Mouse (Mus musculus) left cerebral cortex, postnatal 25 days (tissue): ENCODE data around the gene D230025D16Rik. TPM values are rescaled to one million over a fixed set of nuclear protein-coding genes. Genes with fewer than 3 reads are reported as not detected.
"Not testable (repeated sequence)": the region's sequence is repeated elsewhere in the genome, so short reads cannot be mapped to it uniquely, and the experiment has no call there.

ENCODE experiments used
- DNase-seq, 2 experiments: peaks; one replicate each; pipeline ENCODE4 v3.0.0; 2022; ENCODE audit warnings: low spot score in 2 of 2, mixed read lengths in 1 of 2
- intact Hi-C: fragments of 180-260 bp; cut with DNase I; formaldehyde crosslinking; loops from one replicate; pipeline ENCODE4 v1.15.1; 2025
- total RNA-seq, 2 experiments: library from RNA; stranded (reverse); gene quantifications; 2 replicates each; pipeline ENCODE4 v1.2.3; 2021

D230025D16Rik gene
- total RNA-seq, 2 experiments from 2014 or later, result 37.6 to 38.1 TPM

GRCm38 (mm10) chr8:105288231-105288630 is 63.3 kb downstream of the D230025D16Rik start:
- intact Hi-C loops, result no loop called here
- no peak for DNase-seq

GRCm38 (mm10) chr8:105288958-105289732 is 64.2 kb downstream of the D230025D16Rik start:
- peak; percentile 96 to 97 for DNase-seq
- intact Hi-C loops, result loop anchor here (1.0 kb wide), 1 partner anchor 21 kb away; no protein-coding TSS in a partner anchor

GRCm38 (mm10) chr8:105289805-105290460 is 65.0 kb downstream of the D230025D16Rik start, which contains the start of gene 4931428F04Rik:
Gene 4931428F04Rik (minus strand): TSS chr8:105289864.
- peak; percentile 38 to 47 for DNase-seq
- intact Hi-C loops, result loop anchor here (1.0 to 2.0 kb wide), 2 partner anchors 22 to 635 kb away; no protein-coding TSS in a partner anchor

DNA sequence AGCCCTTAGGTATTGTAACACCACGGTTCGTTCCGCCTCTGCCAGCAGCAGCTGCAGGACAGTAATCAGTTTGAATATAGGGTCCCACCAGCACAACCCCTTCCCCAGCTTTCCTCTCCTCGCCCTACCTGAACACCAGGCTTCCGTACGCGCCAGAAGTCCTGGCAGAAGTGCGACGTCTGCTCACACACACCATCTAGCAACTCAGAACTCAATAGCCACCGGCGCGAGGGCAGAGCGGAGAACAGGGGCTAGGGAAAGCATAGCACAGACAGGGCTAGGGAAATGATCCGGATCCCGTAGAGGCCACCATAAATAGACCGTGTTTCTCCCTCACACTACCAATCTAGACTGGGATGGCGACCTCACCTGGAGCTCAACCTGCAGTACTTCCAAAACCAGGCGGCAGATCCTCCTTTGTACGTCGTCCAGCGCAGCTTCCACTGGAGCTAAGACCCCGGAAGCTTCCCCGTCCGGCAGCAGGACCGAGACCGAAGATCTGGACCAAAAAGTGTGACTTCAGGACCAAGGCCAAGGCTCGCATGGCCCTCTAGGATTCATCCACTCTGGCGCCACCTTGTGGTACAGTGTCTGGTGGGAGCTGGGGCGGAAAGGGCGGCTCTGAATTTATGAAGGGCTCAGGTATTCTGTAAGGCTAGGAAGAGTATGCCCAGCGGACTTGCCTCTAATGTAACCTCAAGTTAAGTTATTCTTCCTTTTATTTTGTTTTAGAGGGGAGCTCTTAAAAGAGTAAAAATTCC is 65.8 kb downstream of the D230025D16Rik start:
- intact Hi-C loops, result loop anchor here (2.0 kb wide), 1 partner anchor 636 kb away; no protein-coding TSS in a partner anchor
- DNase-seq, result peak; percentile 69 to 77

- intact Hi-C loops, result loop anchor here (2.0 kb wide), 1 partner anchor 637 kb away; no protein-coding TSS in a partner anchor
- not testable (repeated sequence) for DNase-seq
Observed at GRCm38 (mm10) chr8:105291364-105291763, 66.4 kb downstream of the D230025D16Rik start.

DNA sequence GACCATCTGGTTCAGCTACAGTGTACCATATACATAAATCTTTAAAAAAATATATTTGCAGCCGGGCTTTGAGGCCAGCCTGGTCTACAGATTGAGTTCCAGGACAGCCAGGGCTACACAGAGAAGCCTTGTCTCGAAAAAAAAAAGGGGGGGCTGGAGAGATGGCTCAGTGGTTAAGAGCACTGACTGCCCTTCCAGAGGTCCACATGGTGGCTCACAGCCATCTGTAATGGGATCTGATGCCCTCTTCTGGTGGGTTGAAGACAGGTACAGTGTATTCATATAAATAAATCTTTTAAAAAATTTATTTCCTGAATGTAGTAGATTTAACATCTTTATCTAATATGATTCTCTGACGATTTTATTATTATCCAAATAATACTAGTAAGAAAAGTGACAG is 66.9 kb downstream of the D230025D16Rik start:
- intact Hi-C loops, result loop anchor here (2.0 kb wide), 1 partner anchor 637 kb away; no protein-coding TSS in a partner anchor
- DNase-seq, result not testable (repeated sequence)

DNA sequence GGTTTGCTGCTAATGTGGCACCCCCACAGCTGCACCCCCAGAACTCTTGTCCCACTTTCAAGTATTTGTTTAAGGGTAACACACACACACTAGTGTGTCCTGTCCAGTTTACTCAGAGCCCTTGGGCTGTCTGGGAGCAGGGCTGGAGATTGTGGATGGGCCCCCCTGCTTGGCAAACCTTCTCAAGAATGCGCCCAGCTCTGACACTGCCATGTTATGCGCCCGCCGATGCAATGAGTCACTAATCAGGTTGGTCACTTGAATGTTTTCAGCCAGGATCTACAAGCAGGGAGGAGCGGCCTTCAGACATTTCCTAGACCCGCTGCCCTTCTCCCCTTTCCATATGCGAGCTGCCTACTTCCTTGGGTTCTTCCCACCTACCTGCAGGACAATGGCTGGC is 67.5 kb downstream of the D230025D16Rik start:
- no peak for DNase-seq
- intact Hi-C loops, result no loop called here

- intact Hi-C loops, result no loop called here
- no peak for DNase-seq
Observed at GRCm38 (mm10) chr8:105293405-105293804, 68.5 kb downstream of the D230025D16Rik start.

DNA sequence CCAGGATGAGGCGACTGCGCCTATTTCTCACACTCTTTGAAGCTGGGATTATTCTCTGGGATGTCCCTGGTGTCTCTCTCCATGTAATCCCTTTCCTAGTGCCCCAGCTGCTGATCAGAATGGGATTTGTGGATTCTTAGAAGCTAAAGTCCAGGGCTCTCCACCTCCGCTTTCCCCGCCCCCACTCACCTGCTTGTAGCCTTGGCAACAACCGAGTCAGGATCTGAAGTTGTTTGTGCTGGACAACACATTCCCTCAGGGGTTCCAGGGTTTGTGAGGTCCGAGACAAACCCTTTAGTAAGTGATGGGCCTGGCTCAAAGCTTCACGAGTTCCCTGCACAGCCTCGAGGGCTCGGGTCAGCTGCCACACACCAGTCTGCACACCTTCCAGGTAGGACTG is 69.8 kb downstream of the D230025D16Rik start:
- no peak for DNase-seq
- intact Hi-C loops, result no loop called here

DNA sequence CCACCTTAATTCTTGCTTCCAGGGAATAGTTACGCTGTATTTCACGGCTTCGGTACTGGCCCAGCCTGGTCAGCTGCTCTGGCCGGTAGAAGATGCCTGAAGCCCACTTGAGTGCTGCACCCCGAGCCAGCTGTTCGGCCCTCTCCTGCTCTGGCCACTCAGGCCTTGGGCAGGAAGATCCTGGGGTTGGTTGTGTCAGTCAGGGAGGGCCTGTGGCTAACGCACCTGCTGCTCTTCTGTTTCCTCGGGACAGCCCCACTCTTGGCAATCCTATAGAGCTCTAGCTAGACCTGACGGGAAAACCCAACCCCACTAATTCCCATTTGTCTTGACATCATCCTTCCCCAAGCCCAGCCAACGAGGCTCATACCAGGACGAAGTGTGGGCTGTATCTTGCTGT is 70.3 kb downstream of the D230025D16Rik start:
- no peak for DNase-seq
- intact Hi-C loops, result no loop called here

DNA sequence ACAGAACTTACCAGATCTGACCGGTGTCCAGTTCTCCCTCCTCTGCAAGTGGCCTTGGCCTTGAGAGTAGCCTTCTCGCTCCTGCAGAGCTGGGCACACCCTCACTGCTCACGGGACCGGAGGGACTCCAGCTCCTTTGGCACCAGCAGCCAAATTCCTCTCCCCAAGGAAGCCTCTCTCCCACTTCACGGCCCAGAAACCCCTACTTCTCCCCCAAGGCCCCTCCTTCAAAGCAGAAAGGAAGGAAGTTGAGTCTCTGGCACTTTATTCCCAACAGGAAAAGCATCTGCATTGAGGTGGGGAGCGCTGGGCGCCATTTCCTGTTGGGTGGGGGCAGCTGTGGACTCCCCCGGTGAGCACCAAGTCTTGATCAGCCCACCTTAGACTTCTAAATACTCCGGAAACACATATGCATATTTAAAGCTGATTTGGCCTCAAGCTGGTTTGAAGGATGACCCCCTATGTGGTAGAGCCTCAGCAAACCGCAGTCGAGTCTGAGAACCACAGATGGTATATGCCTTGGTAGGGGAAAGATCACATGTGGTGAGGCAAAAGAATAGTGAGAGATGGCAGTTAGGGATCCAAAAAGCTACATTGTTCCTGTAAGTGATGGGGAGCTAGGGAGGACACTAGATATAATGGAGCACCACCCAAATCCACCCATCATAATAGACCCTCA is 71.1 kb downstream of the D230025D16Rik start, which contains the start of gene Exoc3l:
Exoc3l (minus strand) TSS at position 207 of the 679 bp plus-strand sequence.
- DNase-seq, result no peak
- intact Hi-C loops, result no loop called here

GRCm38 (mm10) chr8:105297511-105298192 is 72.7 kb downstream of the D230025D16Rik start, which contains the start of gene E2f4:
Gene E2f4 (plus strand): TSS chr8:105297663.
- peak; percentile 95 to 96 for DNase-seq
- intact Hi-C loops, result no loop called here

GRCm38 (mm10) chr8:105298351-105299252 is 73.7 kb downstream of the D230025D16Rik start:
- intact Hi-C loops, result no loop called here
- no peak for DNase-seq

DNA sequence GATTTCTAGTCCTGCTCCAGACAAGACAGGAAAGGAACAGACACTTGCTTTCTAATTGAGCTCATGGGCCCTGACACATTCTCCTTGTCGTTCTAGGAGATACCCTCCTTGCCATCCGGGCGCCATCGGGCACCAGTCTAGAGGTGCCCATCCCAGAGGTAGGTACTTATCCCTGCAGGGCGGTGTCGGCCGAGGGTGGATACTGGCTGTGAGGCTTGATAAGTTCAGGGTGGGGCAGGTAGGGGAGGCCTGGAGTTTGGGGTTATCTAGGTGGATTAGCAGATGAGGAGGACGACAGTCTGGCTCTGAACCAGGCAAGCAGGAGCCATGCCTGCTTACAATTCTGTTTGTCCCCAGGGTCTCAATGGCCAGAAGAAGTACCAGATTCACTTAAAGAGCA is 75.0 kb downstream of the D230025D16Rik start:
- DNase-seq, result no peak
- intact Hi-C loops, result no loop called here
